22 mouse cellular contexts compared by ENCODE assay signal in genomic region chr19:57555313-57555712, GRCm38 (mm10). TPM values are rescaled to one million over a fixed set of nuclear protein-coding genes. Genes with fewer than 3 reads are reported as not detected.
DNase-seq lines count a peak whose midpoint lies in the region; ATAC-seq and TF ChIP-seq lines count a peak whose summit lies in the region.
"Had no signal": no experiment of that assay in that cellular context is flagged by ENCODE, and none has a peak within 500 bp of the region (broad histone marks: within the 10 kb centered on the region; RNA-seq: fewer than 3 reads in every experiment).

No protein-coding gene starts in this region.

- no peak overlapping the region for H3K9ac ChIP-seq in limb, embryonic 14.5 days (ENCODE audit: low read depth, low read length, severe bottlenecking)
- H3K9ac ChIP-seq in embryonic facial prominence, embryonic 11.5 days (replicated peaks; ENCODE audit: low read length), result no peak overlapping the region
- H3K9ac ChIP-seq: forebrain, embryonic 13.5 days; forebrain, postnatal 0 days; heart, embryonic 15.5 days had no signal

- no peak overlapping the region for H3K4me3 ChIP-seq in limb, embryonic 14.5 days (replicated peaks; ENCODE audit: low read length)
- no peak overlapping the region for H3K4me3 ChIP-seq in limb, embryonic 10.5 days
- no peak overlapping the region for H3K4me3 ChIP-seq in embryonic facial prominence, embryonic 11.5 days (ENCODE audit: low read depth, low read length)
- H3K4me3 ChIP-seq: forebrain, embryonic 13.5 days; heart, adult 2 months; heart, embryonic 15.5 days had no signal

- no peak overlapping the region for H3K27ac ChIP-seq in limb, embryonic 14.5 days (replicated peaks; ENCODE audit: low read depth, low read length)
- H3K27ac ChIP-seq in limb, embryonic 10.5 days, result no peak overlapping the region
- H3K27ac ChIP-seq in embryonic facial prominence, embryonic 11.5 days (replicated peaks; ENCODE audit: low read depth, low read length), result no peak overlapping the region
- H3K27ac ChIP-seq: forebrain, embryonic 13.5 days; heart, adult 2 months; heart, embryonic 15.5 days had no signal

- peak; percentile 30 for DNase-seq in adrenal gland, adult 2 months
- DNase-seq in adrenal gland, adult 8-10 months, result no peak
- DNase-seq in limb, embryonic 14.5 days (ENCODE audit: low spot score), result peak; percentile 21
- DNase-seq in limb, embryonic 10.5 days (ENCODE audit: low spot score), result no peak
- DNase-seq in embryo, embryonic 10.5 days (ENCODE audit: low spot score), result peak; percentile 54
- peak; percentile 48 for DNase-seq in embryonic facial prominence, embryonic 11.5 days (ENCODE audit: low spot score)
- no peak for DNase-seq in heart, postnatal 4 days
- DNase-seq in spleen, postnatal 10 days (ENCODE audit: low spot score in 2 of 2), result no peak
- DNase-seq: adrenal gland, postnatal 14 days; cerebellum, adult 11-12 months; cerebellum, adult 9-10 months; cerebellum, postnatal 25 days; forebrain, postnatal 0 days; gastrocnemius, postnatal 14 days; heart, adult 2 months; heart, postnatal 14 days had no signal

- TF ChIP-seq POLR2A in limb, embryonic 14.5 days (IDR thresholded peaks at IDR 0.05; ENCODE audit: borderline replicate concordance, extremely low read depth, insufficient read depth, insufficient read length), result no peak

- ATAC-seq in limb, embryonic 14.5 days (ENCODE audit: low FRiP score, low read depth), result no peak
- ATAC-seq in embryonic facial prominence, embryonic 11.5 days (replicated peaks; ENCODE audit: insufficient number of reproducible peaks, low FRiP score, low TSS enrichment, low read depth), result no peak
- ATAC-seq: forebrain, embryonic 13.5 days; forebrain, postnatal 0 days; hindbrain, embryonic 16.5 days; inflammation-experienced regulatory T-cells, adult 6 months; Patski had no signal

- H3K27me3 ChIP-seq in limb, embryonic 14.5 days (ENCODE audit: control insufficient read depth, insufficient read depth, low read length), result no peaks in the 10 kb centered on the region
- no peaks in the 10 kb centered on the region for H3K27me3 ChIP-seq in limb, embryonic 10.5 days (ENCODE audit: low read depth, poor library complexity, severe bottlenecking)
- H3K27me3 ChIP-seq in embryonic facial prominence, embryonic 11.5 days (ENCODE audit: control insufficient read depth, insufficient read depth, low read length), result no peaks in the 10 kb centered on the region
- H3K27me3 ChIP-seq: forebrain, embryonic 13.5 days; heart, embryonic 15.5 days; Patski had no signal

- H3K4me1 ChIP-seq in limb, embryonic 14.5 days (ENCODE audit: control insufficient read depth, insufficient read depth, low read length), result no peaks in the 10 kb centered on the region
- peaks cover 8% of the 10 kb centered on the region; the same call in 1 of the 2 replicates for H3K4me1 ChIP-seq in limb, embryonic 10.5 days
- H3K4me1 ChIP-seq in embryonic facial prominence, embryonic 11.5 days (ENCODE audit: control insufficient read depth, insufficient read depth, low read length), result no peaks in the 10 kb centered on the region
- H3K4me1 ChIP-seq: heart, embryonic 15.5 days had no signal

- 22% methylated on average over 5 of the region's 5 CpGs for WGBS in limb, embryonic 14.5 days
- WGBS in limb, embryonic 10.5 days, result 53% methylated on average over 5 of the region's 5 CpGs
- WGBS in embryonic facial prominence, embryonic 11.5 days, result 47% methylated on average over 5 of the region's 5 CpGs

- no peaks in the 10 kb centered on the region for H3K36me3 ChIP-seq in limb, embryonic 14.5 days (ENCODE audit: control insufficient read depth, insufficient read depth, low read length)
- no peaks in the 10 kb centered on the region for H3K36me3 ChIP-seq in limb, embryonic 10.5 days
- no peaks in the 10 kb centered on the region for H3K36me3 ChIP-seq in embryonic facial prominence, embryonic 11.5 days (replicated peaks; ENCODE audit: control insufficient read depth, insufficient read depth, low read depth, low read length)
- H3K36me3 ChIP-seq: heart, embryonic 15.5 days had no signal

- no peaks in the 10 kb centered on the region; the same call in 1 of the 2 replicates for H3K9me3 ChIP-seq in limb, embryonic 14.5 days (ENCODE audit: control insufficient read depth, low read length)
- H3K9me3 ChIP-seq in limb, embryonic 10.5 days (replicated peaks), result no peaks in the 10 kb centered on the region
- H3K9me3 ChIP-seq in embryonic facial prominence, embryonic 11.5 days (replicated peaks; ENCODE audit: control insufficient read depth, low read length), result no peaks in the 10 kb centered on the region
- H3K9me3 ChIP-seq: heart, embryonic 15.5 days had no signal

- no peak overlapping the region for H3K4me2 ChIP-seq in limb, embryonic 14.5 days (replicated peaks; ENCODE audit: low read depth, low read length, severe bottlenecking)
- H3K4me2 ChIP-seq in embryonic facial prominence, embryonic 11.5 days (ENCODE audit: low read depth, low read length), result no peak overlapping the region
- H3K4me2 ChIP-seq: forebrain, embryonic 13.5 days; heart, embryonic 11.5 days; heart, embryonic 15.5 days had no signal

RNA-seq across cellular contexts. Expression of gene Atrnl1, which starts 55.5 kb away (rescaled TPM):
- total RNA-seq in adrenal gland, adult 2 months (2021), result 10 to 100 TPM; 23.4 to 24.4 TPM
- polyA plus RNA-seq in adrenal gland, adult 2 months (2012; rRNA removed), result 5.7 and 6.0 TPM in 2 replicates
- 10 to 100 TPM; 27.7 to 33.6 (median 30.5) TPM for total RNA-seq in adrenal gland, adult 8-10 months (2022)
- polyA plus RNA-seq in limb, embryonic 14.5 days (2012; rRNA removed), result 19.0 and 19.9 TPM in 2 replicates
- 7.7 and 10.2 TPM in 2 replicates for polyA plus RNA-seq in limb, embryonic 14.5 days (2014; fragmentation: Nextera tagmentation; extraction: Ambion mirVana)
- 3.2 and 5.1 TPM in 2 replicates for polyA plus RNA-seq in limb, embryonic 10.5 days (2016; fragmentation: Nextera tagmentation; extraction: Ambion mirVana)
- 7.2 and 7.8 TPM in 2 replicates for polyA plus RNA-seq in embryonic facial prominence, embryonic 11.5 days (2014; fragmentation: Nextera tagmentation; extraction: Ambion mirVana)
- total RNA-seq in heart, postnatal 4 days (2021), result 10 to 100 TPM; 24.9 to 25.6 TPM

Comparison
In these comparisons a context has a peak if more than half of its experiments do, and no peak if none do; other contexts are left out.
1. DNase-seq: peak in adrenal gland, adult 2 months (single experiment), limb, embryonic 14.5 days (single experiment), embryo, embryonic 10.5 days (single experiment) and embryonic facial prominence, embryonic 11.5 days (single experiment); none in adrenal gland, adult 8-10 months (single experiment), limb, embryonic 10.5 days (single experiment), heart, postnatal 4 days (single experiment) and spleen, postnatal 10 days (0 of 2).